Mouse (Mus musculus): ENCODE results near the gene Tlr9.

DNA sequence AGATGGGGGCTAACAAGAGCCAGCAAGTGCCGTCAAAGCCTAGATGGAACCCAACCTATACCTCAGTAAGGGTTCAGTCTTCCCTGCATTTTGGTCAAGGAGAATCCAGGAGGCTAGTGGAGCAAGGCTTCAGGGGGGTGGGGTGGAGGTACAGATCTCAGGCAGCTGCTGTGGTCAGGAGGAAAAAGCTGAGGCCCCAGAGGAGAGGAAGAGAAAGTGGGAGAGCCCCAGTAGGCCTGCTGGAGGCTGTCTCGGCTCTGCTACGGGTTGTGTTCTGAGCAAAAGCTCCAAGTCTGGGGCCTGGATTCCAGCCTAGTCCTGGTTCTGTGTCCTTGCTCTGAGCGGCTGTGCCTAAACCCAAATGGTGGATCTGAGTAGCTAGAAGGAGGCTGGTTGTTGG is 596 bp downstream of the Tlr9 start:
- no peak for TF ChIP-seq CTCF (IDR thresholded peaks at IDR 0.05; ENCODE audit: insufficient read depth, low read depth, low read length)
- no peak for TF ChIP-seq POLR2A (IDR thresholded peaks at IDR 0.05; ENCODE audit: insufficient read depth, low read depth, low read length)
